8 mouse cellular contexts compared by ENCODE assay signal in genomic region chr1:39367601-39368266, GRCm38 (mm10). TPM values are rescaled to one million over a fixed set of nuclear protein-coding genes. Genes with fewer than 3 reads are reported as not detected.
A peak's percentile ranks its signal among the peaks of the same experiment; 100 is the strongest.
DNase-seq lines count a peak whose midpoint lies in the region; ATAC-seq and TF ChIP-seq lines count a peak whose summit lies in the region.

TSS of gene Rpl31 (plus strand) at chr1:39367842.

- no peak for TF ChIP-seq CTCF in liver, embryonic 14.5 days (IDR thresholded peaks at IDR 0.05; ENCODE audit: low read depth)
- TF ChIP-seq CTCF in stomach, postnatal 0 days (IDR thresholded peaks at IDR 0.05; ENCODE audit: low read depth) = no peak

- H3K9ac ChIP-seq in heart, embryonic 15.5 days = peak within 1 kb of the TSS; percentile 92
- peak within 1 kb of the TSS; percentile 98 for H3K9ac ChIP-seq in liver, embryonic 14.5 days (replicated peaks)
- peak within 1 kb of the TSS; percentile 91 for H3K9ac ChIP-seq in neural tube, embryonic 11.5 days (ENCODE audit: low read length)
- H3K9ac ChIP-seq in stomach, postnatal 0 days (ENCODE audit: low read length) = peak within 1 kb of the TSS; percentile 83

- H3K27me3 ChIP-seq in forebrain, embryonic 10.5 days (ENCODE audit: poor library complexity, severe bottlenecking) = no peaks in the 10 kb centered on the region
- no peaks in the 10 kb centered on the region for H3K27me3 ChIP-seq in heart, embryonic 15.5 days
- H3K27me3 ChIP-seq in liver, embryonic 14.5 days (ENCODE audit: control insufficient read depth, insufficient read depth, low read length) = no peaks in the 10 kb centered on the region
- no peaks in the 10 kb centered on the region for H3K27me3 ChIP-seq in neural tube, embryonic 11.5 days (ENCODE audit: control insufficient read depth, insufficient read depth, low read length)
- H3K27me3 ChIP-seq in stomach, postnatal 0 days (ENCODE audit: control insufficient read depth, insufficient read depth, low read length) = no peaks in the 10 kb centered on the region

- H3K4me3 ChIP-seq in forebrain, embryonic 10.5 days = peak within 1 kb of the TSS; percentile 95
- peak within 1 kb of the TSS; percentile 95 for H3K4me3 ChIP-seq in heart, embryonic 15.5 days
- peak within 1 kb of the TSS; percentile 96 for H3K4me3 ChIP-seq in liver, embryonic 14.5 days (ENCODE audit: insufficient read depth in 1 of 2, low read depth in 2 of 2, low read length in 2 of 2)
- H3K4me3 ChIP-seq in neural tube, embryonic 11.5 days (ENCODE audit: low read depth, low read length) = peak within 1 kb of the TSS; percentile 71
- H3K4me3 ChIP-seq in stomach, postnatal 0 days (ENCODE audit: low read depth, low read length) = peak within 1 kb of the TSS; percentile 91

- peak within 1 kb of the TSS; percentile 86 for H3K4me2 ChIP-seq in heart, embryonic 15.5 days
- H3K4me2 ChIP-seq in liver, embryonic 14.5 days (ENCODE audit: low read depth) = peak within 1 kb of the TSS; percentile 89
- H3K4me2 ChIP-seq in neural tube, embryonic 11.5 days (ENCODE audit: low read depth) = peak within 1 kb of the TSS; percentile 90
- H3K4me2 ChIP-seq in stomach, postnatal 0 days (replicated peaks; ENCODE audit: low read depth) = peak within 1 kb of the TSS; percentile 72

- H3K27ac ChIP-seq in forebrain, embryonic 10.5 days = peak within 1 kb of the TSS; percentile 95
- peak within 1 kb of the TSS; percentile 88 for H3K27ac ChIP-seq in heart, embryonic 15.5 days
- peak within 1 kb of the TSS; percentile 70 for H3K27ac ChIP-seq in liver, embryonic 14.5 days
- peak within 1 kb of the TSS; percentile 67 for H3K27ac ChIP-seq in neural tube, embryonic 11.5 days (ENCODE audit: low read depth, low read length)
- peak within 1 kb of the TSS; percentile 92 for H3K27ac ChIP-seq in stomach, postnatal 0 days (replicated peaks)

- under 1% methylated on average over 62 of the region's 62 CpGs for WGBS in forebrain, embryonic 10.5 days
- under 1% methylated on average over 62 of the region's 62 CpGs for WGBS in heart, embryonic 15.5 days
- WGBS in liver, embryonic 14.5 days (ENCODE audit: insufficient replicate concordance) = under 1% methylated on average over 62 of the region's 62 CpGs
- WGBS in neural tube, embryonic 11.5 days = 0% methylated on average over 62 of the region's 62 CpGs
- under 1% methylated on average over 56 of the region's 62 CpGs for WGBS in stomach, postnatal 0 days

- H3K36me3 ChIP-seq in forebrain, embryonic 10.5 days (replicated peaks) = peaks cover 41% of the 10 kb centered on the region
- H3K36me3 ChIP-seq in heart, embryonic 15.5 days = peaks cover 30% of the 10 kb centered on the region
- peaks cover 39% of the 10 kb centered on the region for H3K36me3 ChIP-seq in liver, embryonic 14.5 days (replicated peaks; ENCODE audit: control insufficient read depth, insufficient read depth, low read depth)
- peaks cover 6% of the 10 kb centered on the region for H3K36me3 ChIP-seq in neural tube, embryonic 11.5 days (ENCODE audit: control insufficient read depth, insufficient read depth, low read length)
- H3K36me3 ChIP-seq in stomach, postnatal 0 days (ENCODE audit: control insufficient read depth, insufficient read depth, low read length) = peaks cover 11% of the 10 kb centered on the region

- H3K9me3 ChIP-seq in forebrain, embryonic 10.5 days = no peaks in the 10 kb centered on the region
- no peaks in the 10 kb centered on the region for H3K9me3 ChIP-seq in heart, embryonic 15.5 days (replicated peaks)
- H3K9me3 ChIP-seq in liver, embryonic 14.5 days (ENCODE audit: control insufficient read depth, low read length) = no peaks in the 10 kb centered on the region
- H3K9me3 ChIP-seq in neural tube, embryonic 11.5 days (ENCODE audit: control insufficient read depth, low read length) = no peaks in the 10 kb centered on the region
- no peaks in the 10 kb centered on the region for H3K9me3 ChIP-seq in stomach, postnatal 0 days (ENCODE audit: control insufficient read depth, low read length)

- DNase-seq in CD8-positive naive resting alpha-beta T cell, adult 2 months (ENCODE audit: low read depth in 2 of 2, low spot score in 2 of 2) = peak; percentile 93 to 98
- DNase-seq in c-Kit-positive CD71-negative TER-119-negative erythroid progenitor cells, embryonic 14.5 days (ENCODE audit: low read depth) = peak; percentile 81
- peak; percentile 96 for DNase-seq in forebrain, embryonic 10.5 days (ENCODE audit: extremely low spot score, low spot score)
- DNase-seq in kidney, postnatal 25 days = peak; percentile 98
- peak; percentile 81 to 92 (median 82) for DNase-seq in liver, embryonic 14.5 days (ENCODE audit: low read depth in 3 of 3, low spot score in 3 of 3)
- peak; percentile 96 for DNase-seq in neural tube, embryonic 11.5 days (ENCODE audit: low spot score)
- peak; percentile 99 for DNase-seq in stomach, postnatal 0 days (ENCODE audit: low spot score)

- TF ChIP-seq EP300 in liver, embryonic 14.5 days (IDR thresholded peaks at IDR 0.05; ENCODE audit: low read depth) = 0 out of 2 replicates have a peak, but pooled peaks have one; percentile 31
- TF ChIP-seq EP300 in stomach, postnatal 0 days (optimal IDR thresholded peaks at IDR 0.05) = no peak

- peak; percentile 100 for ATAC-seq in heart, embryonic 15.5 days (replicated peaks; ENCODE audit: insufficient number of reproducible peaks, insufficient read depth, low FRiP score, low read depth)
- ATAC-seq in liver, embryonic 14.5 days (ENCODE audit: insufficient read depth) = peak; percentile 98
- peak; percentile 99 for ATAC-seq in neural tube, embryonic 11.5 days (ENCODE audit: insufficient read depth, low FRiP score, low TSS enrichment)
- peak; percentile 99 for ATAC-seq in stomach, postnatal 0 days (ENCODE audit: low FRiP score, low TSS enrichment)

- peaks cover 21% of the 10 kb centered on the region for H3K4me1 ChIP-seq in forebrain, embryonic 10.5 days
- H3K4me1 ChIP-seq in heart, embryonic 15.5 days (replicated peaks) = peaks cover 15% of the 10 kb centered on the region
- peaks cover 9 to 22% of the 10 kb centered on the region in 2 experiments for H3K4me1 ChIP-seq in liver, embryonic 14.5 days (replicated peaks; ENCODE audit: control insufficient read depth in 2 of 2, insufficient read depth in 2 of 2, low read length in 1 of 2)
- H3K4me1 ChIP-seq in neural tube, embryonic 11.5 days (ENCODE audit: control insufficient read depth, insufficient read depth, low read length) = peaks cover 8% of the 10 kb centered on the region; the same call in 1 of the 2 replicates
- H3K4me1 ChIP-seq in stomach, postnatal 0 days (replicated peaks; ENCODE audit: control insufficient read depth, insufficient read depth) = peaks cover 6% of the 10 kb centered on the region; the same call in 1 of the 2 replicates

RNA-seq across cellular contexts. Expression of gene Rpl31, which starts in this region (rescaled TPM):
- polyA plus RNA-seq in forebrain, embryonic 10.5 days (2016; fragmentation: Nextera tagmentation; extraction: Ambion mirVana) = 491 and 499 TPM in 2 replicates
- polyA plus RNA-seq in heart, embryonic 15.5 days (2015; fragmentation: Nextera tagmentation; extraction: Ambion mirVana) = 288 and 324 TPM in 2 replicates
- polyA plus RNA-seq in liver, embryonic 14.5 days (2012; rRNA removed) = 523 and 947 TPM in 2 replicates
- 541 and 573 TPM in 2 replicates for polyA plus RNA-seq in liver, embryonic 14.5 days (2014; fragmentation: Nextera tagmentation; extraction: Ambion mirVana)
- polyA plus RNA-seq in neural tube, embryonic 11.5 days (2014; fragmentation: Nextera tagmentation; extraction: Ambion mirVana) = 451 and 507 TPM in 2 replicates
- polyA plus RNA-seq in stomach, postnatal 0 days (2015; fragmentation: Nextera tagmentation; extraction: Ambion mirVana) = 479 and 554 TPM in 2 replicates

Comparison
In these comparisons a context has a peak if more than half of its experiments do, and no peak if none do; other contexts are left out.
1. Peak in every context shown above with its lines: DNase-seq, ATAC-seq, H3K4me3 ChIP-seq and H3K27ac ChIP-seq.